Mouse (Mus musculus) CH12F3 (cell line): ENCODE results near the gene Ncmap.
"Not testable (repeated sequence)": the region's sequence is repeated elsewhere in the genome, so short reads cannot be mapped to it uniquely, and the experiment has no call there.

Experiments used
- in situ Hi-C: fragments of 300-500 bp; cut with MboI; formaldehyde crosslinking; loops from 2 replicates; pipeline ENCODE4 v1.14.3; 2020; ENCODE audit warnings: low sequenced_read_pairs

Ncmap gene

GRCm38 (mm10) chr4:135401881-135402280 is 3.9 kb upstream of the Ncmap start:
- in situ Hi-C loops = no loop called here

- in situ Hi-C loops = no loop called here
Observed at GRCm38 (mm10) chr4:135397551-135397950, 476 bp downstream of the Ncmap start.

- in situ Hi-C loops = no loop called here
Observed at GRCm38 (mm10) chr4:135396303-135396702, 1.7 kb downstream of the Ncmap start.

GRCm38 (mm10) chr4:135395375-135395774 is 2.7 kb downstream of the Ncmap start:
- in situ Hi-C loops = no loop called here

- in situ Hi-C loops = no loop called here
Observed at GRCm38 (mm10) chr4:135394666-135395065, 3.4 kb downstream of the Ncmap start.

GRCm38 (mm10) chr4:135393381-135393780 is 4.6 kb downstream of the Ncmap start:
- in situ Hi-C loops = no loop called here

GRCm38 (mm10) chr4:135392801-135393200 is 5.2 kb downstream of the Ncmap start:
- in situ Hi-C loops = no loop called here

GRCm38 (mm10) chr4:135391014-135391413 is 7.0 kb downstream of the Ncmap start:
- in situ Hi-C loops = no loop called here

GRCm38 (mm10) chr4:135385614-135386013 is 12.4 kb downstream of the Ncmap start:
- in situ Hi-C loops = no loop called here

- in situ Hi-C loops = no loop called here
Observed at GRCm38 (mm10) chr4:135382316-135382715, 15.7 kb downstream of the Ncmap start.

- in situ Hi-C loops = no loop called here
Observed at GRCm38 (mm10) chr4:135381355-135381754, 16.7 kb downstream of the Ncmap start.

- in situ Hi-C loops = no loop called here
Observed at GRCm38 (mm10) chr4:135377241-135377640, 20.8 kb downstream of the Ncmap start.

GRCm38 (mm10) chr4:135375444-135375843 is 22.6 kb downstream of the Ncmap start:
- in situ Hi-C loops = no loop called here

- in situ Hi-C loops = no loop called here
Observed at GRCm38 (mm10) chr4:135373299-135373698, 24.7 kb downstream of the Ncmap start.

GRCm38 (mm10) chr4:135370372-135370771 is 27.7 kb downstream of the Ncmap start:
- in situ Hi-C loops = no loop called here

GRCm38 (mm10) chr4:135362828-135363227 is 35.2 kb downstream of the Ncmap start:
- in situ Hi-C loops = no loop called here

GRCm38 (mm10) chr4:135361722-135362121 is 36.3 kb downstream of the Ncmap start:
- in situ Hi-C loops = no loop called here

- in situ Hi-C loops = no loop called here
Observed at GRCm38 (mm10) chr4:135358736-135359135, 39.3 kb downstream of the Ncmap start.

- in situ Hi-C loops = no loop called here
Observed at GRCm38 (mm10) chr4:135357221-135357920, 40.7 kb downstream of the Ncmap start.

- in situ Hi-C loops = no loop called here
Observed at GRCm38 (mm10) chr4:135355886-135356550, 42.0 kb downstream of the Ncmap start.

- in situ Hi-C loops = not testable (repeated sequence)
Observed at GRCm38 (mm10) chr4:135354751-135355150, 43.3 kb downstream of the Ncmap start.

- in situ Hi-C loops = no loop called here
Observed at GRCm38 (mm10) chr4:135353794-135354450, 44.1 kb downstream of the Ncmap start.
